Mouse (Mus musculus): ENCODE measurements around the gene Ehd1.

Ehd1 gene

GRCm38 (mm10) chr19:6348717-6349116 lies 72.2 kb downstream of the Ehd1 start:
- in situ Hi-C loops (cut with MseI, MboI) = no loop called here

- in situ Hi-C loops (cut with MseI, MboI) = no loop called here
Observed at GRCm38 (mm10) chr19:6349215-6349983, 72.9 kb downstream of the Ehd1 start.

Measured in mouse trophoblast stem cell (cell line).